Mouse (Mus musculus): ENCODE data around the gene Evi2b.
A peak's percentile ranks its signal among the peaks of the same experiment; 100 is the strongest.

The Evi2b gene

DNA sequence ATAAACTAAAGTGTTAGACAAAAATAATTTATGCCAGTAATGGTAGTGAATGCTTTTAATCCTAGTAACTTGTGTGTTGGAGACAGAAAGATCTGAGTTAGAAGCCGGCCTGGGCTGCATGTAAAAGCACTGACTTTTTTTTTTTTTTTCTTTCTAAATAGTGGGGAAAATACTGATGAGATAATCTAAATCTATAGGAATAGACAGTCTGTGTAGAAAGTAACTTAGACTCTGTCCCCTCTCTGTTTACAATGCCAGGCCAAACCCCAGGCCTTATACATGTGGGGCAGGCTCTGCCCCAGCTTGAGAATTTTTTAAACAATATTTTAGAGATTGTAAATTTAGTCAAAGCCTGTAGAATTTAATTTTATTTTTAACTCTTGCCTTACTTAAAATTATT is 618 bp downstream of the Evi2b start:
- no peak for DNase-seq (ENCODE audit: low spot score in 2 of 2)

DNA sequence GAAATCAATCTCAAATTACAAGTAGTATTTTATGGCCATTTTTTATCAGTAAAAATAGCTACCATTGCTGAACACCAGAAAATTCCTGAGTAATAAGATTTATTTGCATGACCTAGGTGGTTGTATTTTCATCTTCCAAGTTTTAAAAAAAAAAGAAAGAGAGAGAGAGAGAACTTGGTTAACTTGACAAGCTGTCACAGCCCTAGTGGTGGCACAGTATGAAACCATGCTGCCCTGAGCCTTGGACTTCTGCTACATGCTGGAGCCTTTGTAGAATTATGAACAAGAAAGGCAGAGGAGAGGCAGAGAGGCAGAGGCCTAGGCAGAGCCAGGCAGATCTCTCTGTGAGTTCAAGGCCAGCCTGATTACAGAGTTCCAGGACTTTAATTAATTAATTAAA is 1.6 kb downstream of the Evi2b start:
- no peak for DNase-seq (ENCODE audit: low spot score in 2 of 2)

DNA sequence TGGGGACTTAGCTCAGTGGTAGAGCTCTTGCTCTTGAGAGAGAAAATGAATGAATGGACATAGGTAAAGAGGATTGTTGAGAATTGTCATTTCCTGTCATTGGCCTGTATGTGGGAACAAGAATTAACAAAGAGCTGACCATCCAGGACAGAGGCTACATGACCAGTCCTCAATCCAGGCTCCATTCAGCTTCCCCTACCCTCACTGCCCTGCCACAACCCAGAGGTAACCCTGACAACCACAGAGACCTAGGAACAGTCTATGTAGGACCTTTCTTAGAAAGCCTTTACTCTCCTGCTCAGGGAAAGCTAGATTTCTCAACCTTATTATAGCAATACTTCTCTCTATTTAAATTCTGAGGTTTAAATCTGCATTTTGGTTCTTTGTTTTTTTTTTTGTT is 2.8 kb downstream of the Evi2b start:
- DNase-seq (ENCODE audit: low spot score in 2 of 2), result no peak

DNA sequence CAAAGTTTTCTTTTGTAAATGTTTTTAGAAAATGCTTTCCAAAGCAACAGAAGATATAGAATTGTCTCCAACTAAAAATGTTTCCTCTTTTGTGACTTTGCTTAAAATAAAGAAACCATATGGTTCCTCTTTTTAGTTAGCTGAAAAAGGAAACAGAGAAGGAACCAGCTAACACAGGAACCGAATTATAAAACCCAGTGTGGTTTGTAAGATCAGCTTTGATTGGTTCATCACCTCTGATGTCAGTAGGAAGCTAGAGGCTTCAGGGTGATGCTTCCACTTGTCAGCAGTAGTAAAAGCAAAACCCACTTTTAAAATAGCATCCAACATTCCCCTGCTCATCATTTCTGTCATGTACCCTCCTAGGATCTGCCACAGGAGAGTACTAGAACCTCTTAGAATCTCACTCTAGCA is 3.7 kb downstream of the Evi2b start:
- DNase-seq (ENCODE audit: low spot score in 2 of 2), result no peak

DNA sequence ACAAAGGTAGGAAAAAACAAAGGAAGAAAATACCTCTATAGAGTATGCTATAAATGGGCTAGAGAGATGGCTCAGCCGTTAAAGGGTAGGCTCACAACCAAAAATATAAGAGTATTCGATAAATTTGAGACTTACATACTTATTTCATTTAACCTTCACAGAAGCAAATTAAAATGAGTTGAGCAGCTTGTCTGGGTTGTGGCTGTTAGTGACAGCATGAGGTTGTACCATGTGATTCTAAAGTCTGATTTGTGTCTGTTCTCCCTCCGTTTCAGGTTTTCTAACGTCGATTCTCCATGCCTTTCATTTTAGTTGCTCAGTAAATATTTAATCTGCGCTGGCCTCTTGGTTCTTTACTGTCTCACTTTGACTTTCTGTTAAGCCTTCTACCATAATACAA is 4.3 kb downstream of the Evi2b start:
- DNase-seq (ENCODE audit: low spot score in 2 of 2), result no peak

DNA sequence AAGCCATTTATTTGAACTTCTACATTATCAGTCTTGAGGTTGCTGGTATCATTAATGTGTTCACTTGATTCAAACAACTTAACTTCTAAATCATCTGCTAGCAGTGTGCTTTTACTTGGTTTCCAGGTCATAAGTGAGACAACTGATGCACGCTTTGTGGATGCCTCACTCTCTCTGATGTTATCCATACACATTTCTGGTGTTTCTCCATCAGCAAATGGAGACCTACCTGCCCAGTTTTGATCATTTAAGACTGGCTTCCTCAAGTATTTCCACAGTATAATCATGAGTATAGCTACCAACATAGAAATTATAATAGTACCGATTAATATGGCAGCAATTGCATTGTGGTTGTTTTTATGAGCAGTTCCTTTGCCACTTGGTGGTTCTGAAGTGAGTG is 7.8 kb downstream of the Evi2b start:
- DNase-seq (ENCODE audit: low spot score in 2 of 2), result no peak

DNA sequence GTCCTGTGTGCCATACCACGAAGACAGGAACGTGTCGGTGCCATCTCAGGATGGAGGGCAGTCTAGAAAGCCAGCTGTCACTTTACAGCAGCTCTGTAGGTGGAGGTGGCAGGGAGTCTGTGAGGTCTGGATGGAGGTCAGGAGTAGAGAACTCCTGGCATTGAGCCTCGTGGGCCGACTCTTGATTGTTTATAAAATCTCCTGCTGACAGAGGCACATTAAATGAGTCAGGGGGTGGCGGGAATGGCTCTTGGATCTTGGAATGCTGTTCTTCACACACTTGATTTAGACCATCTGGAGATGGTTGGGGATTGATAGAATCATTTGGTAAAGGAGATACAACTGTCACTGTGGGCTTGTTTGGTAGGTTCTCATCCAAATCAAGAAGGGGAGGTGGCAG is 8.2 kb downstream of the Evi2b start:
- no peak for DNase-seq (ENCODE audit: low spot score in 2 of 2)

DNA sequence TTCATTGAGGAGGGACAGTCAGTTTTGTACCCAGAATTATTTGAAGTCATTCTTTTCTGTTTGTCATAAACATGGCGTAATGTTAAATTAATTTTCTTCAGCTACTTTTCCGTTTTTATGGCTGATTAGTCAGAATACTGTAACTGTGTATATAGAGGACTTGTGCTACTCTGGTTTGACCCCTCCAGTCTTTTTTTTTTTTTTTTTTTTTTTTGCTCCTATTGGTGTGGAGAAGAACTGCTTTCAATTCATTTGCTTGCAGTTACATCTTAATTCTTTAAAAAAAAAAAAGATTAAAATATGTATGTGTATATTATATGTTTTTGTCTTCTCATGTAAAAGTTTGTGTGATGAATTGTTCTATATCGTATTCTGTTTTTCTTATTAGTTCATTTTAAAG is 11.6 kb downstream of the Evi2b start:
- no peak for DNase-seq (ENCODE audit: low spot score in 2 of 2)

DNA sequence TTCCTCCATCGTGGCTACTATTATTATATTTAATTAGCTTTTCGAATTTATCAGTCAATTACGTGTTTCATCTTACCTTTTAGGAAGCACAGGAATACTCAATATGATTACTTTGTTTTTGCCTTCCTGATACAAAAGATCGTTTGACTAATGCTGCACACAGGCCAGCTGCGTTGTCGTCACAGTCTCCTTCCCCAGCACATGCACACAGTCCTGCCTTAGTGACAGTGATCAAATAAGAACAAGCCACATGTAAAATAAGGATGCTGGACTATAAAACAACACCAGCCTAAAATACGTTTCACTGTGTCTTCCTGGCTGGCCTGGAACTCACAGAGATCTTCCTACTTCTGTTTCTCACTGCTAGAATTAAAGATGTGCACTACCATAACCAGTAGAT is 19.1 kb downstream of the Evi2b start:
- no peak for DNase-seq (ENCODE audit: low spot score in 2 of 2)

DNA sequence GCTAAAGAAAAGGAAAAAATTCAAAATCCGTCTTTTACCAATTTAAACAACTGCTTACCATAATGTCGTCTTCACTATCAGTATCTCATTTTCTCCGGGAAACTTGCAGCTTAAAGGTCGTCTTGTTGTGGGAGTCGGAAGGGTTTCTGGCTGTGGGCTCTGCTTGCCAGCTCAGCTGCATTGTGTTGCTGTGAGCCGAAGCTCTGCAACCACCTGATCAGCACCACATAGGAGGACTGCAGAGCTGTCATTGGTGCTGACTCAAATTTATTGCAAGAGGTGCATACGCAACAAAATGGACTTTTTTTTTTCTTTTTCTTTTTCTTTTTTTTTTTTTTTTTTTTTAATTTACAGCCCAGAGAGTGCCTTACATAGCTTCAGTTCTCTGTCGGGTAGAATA is 19.7 kb downstream of the Evi2b start, which contains the start of gene Omg:
Omg (minus strand) TSS at position 240 of the 400 bp plus-strand sequence.
- DNase-seq (ENCODE audit: low spot score in 2 of 2), result no peak

DNA sequence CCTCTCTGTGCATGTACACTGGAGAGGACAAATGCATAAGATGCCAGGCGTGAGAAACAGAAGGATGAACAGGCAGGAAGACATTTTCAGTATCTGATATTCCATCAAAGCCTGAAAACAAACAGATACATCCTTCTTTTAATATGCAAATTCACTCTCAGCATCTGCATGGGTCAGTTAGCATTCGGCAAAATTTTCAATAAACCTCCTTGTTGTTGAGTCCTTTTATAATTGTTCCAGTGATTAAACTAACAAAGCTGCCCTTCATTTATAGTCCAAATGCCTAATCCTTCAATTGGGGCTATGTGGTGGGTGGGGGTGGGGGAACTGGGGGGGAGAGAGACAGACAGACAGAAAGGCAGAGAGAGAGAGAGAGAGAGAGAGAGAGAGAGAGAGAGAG is 20.6 kb downstream of the Evi2b start:
- no peak for DNase-seq (ENCODE audit: low spot score in 2 of 2)

DNA sequence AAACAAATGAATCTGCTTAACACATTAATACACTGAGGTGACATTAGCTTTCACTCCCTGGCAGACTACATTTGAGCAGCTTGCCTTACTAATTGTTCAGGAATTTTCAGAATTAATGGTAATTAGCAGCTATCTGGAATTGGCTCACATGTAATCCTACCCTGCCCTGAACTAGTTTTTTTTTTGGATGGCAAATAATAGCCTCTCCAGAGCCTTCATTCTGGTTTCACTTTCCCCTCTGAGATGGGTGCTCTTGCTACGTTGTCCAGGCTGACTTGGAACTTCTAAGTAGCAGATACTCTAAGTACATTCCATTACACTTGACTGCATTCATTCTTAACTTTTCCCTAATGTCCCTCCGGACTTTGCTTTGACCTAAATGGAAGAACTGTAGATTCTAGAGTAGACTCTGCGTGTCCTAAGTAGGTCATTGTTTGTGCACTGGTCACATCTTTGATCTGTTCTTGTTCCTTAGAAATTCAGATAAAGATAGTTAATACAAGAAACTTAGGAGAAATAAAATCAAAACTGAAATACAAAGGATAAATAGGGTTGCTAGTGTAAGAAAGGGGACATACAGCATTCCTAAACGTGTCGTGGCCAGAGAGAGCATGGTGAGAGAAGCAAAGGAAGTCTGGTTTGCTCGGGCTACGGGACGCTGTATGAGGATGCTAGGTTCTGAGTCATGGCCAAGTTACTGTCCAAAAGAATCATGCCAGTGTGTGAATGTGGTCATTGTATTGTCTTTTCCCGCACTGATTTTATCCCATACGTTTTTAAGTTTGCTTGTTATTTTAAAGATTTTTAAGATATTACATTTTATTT is 28.4 kb downstream of the Evi2b start:
- DNase-seq (ENCODE audit: low spot score in 2 of 2), result no peak

DNA sequence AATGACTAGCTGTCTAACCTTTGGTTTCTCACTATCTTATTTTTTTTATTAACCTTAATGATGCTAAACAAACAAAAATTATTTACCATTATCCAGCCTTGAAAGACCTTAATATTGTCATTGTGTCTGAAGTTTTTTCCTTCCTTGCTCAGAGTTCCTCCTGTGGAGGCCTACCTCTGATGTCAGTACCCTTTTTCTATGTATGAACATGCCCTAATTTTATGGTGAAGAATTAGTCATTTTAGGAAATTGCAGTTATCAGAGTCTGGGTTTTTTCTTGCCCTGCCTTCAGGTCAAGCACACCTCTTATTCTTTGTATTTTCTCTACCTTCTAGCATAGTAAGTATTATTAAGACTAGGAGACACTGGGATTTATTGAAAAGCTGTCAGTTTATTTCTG is 38.8 kb downstream of the Evi2b start:
- DNase-seq (ENCODE audit: low spot score in 2 of 2), result no peak

DNA sequence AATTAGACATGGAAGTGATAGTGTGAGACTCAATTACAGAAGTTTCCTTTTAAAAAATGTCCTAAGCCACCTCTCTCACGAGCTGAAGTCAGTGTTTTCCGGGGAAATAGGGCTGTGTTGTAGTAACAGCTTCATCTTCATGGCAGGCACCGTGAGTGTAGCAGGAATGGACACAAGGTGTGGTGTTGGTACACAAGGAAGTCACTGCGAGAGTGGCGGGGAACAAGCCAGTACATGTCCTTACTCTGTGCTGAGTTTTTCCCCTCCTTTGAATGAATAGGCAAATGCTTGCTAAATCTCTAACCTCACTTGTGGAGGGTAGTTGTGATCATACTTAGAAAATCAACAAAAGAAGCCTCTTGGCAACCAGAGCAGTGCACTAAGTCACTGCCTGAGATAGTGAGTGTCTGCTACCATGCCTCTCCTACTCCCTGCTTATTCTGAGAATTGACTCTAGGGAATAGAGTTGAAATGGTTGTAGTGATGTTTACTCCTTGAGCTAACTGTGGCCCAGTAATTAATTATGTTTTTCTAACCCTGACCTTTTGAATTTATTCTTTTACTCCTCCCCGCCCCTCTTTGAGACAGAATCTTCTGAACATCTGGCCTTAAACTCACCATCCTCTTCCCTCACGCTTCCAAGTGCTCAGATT is 39.6 kb downstream of the Evi2b start:
- peak in 1 of 2 experiments; percentile 44 for DNase-seq (ENCODE audit: low spot score in 2 of 2)

DNA sequence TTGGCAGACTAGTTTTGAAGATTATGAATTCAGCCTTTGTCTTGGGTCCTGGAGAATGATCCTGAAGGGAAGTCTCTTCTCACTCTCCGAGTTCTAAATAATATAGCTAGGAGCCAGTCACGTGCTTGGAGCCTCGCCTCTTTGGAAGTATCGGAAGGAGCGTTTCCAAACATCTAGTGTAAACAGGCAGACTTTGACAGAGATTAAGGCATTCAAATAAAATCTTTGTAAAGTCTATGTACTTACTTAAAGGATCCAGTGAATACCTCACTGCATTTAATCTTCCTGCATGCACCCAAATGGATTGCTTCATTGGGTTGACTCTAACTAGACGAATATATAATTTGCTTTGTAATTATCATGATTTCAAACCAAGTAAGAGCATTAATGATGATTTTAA is 40.2 kb downstream of the Evi2b start:
- no peak for DNase-seq (ENCODE audit: low spot score in 2 of 2)

DNA sequence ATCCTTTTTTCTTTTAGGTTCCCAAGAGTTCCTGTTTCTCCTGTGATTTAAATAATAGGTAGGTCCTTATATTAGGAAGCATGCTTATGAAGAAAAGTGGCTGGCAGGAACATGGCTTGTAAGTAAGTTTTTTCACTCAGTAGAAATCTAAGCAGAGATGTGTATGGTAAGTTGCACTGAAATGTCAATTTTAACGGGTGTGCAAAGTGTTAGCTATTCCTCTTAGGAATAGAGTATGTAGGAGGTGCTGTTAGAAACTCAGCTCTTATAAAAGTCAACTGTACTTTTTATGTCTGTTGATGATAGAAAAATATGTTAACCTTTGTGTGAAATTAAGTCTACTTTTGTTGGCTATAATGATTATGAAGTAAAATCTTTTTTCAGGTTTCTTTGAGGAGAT is 55.5 kb downstream of the Evi2b start:
- DNase-seq (ENCODE audit: low spot score in 2 of 2), result no peak
